Mouse (Mus musculus): ENCODE results near the gene Pycr2.

DNA sequence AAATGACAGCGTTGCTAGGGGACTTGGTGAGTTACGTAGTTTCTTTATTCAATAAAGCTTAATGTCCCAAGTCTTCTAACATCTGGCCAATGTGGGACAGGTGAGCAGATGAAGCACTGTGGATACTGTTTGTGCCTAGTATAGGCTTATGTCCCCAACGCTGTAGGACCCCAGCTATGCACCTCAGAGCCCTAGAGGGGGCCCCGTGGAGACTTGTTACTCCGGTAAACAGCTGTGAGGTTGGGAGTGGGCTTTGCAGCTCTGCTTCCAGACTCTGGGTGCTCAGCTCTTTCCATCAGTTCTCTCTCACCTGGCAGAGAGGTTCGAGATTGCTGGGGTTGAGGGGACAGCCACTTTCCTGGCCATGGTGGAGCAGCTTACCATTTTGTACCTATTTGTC is 1.2 kb downstream of the Pycr2 start:
- TF ChIP-seq CTCF (IDR thresholded peaks at IDR 0.05; ENCODE audit: control insufficient read depth, insufficient read depth, insufficient replicate concordance, low read depth, low read length) (no peak), POLR2A (IDR thresholded peaks at IDR 0.05; ENCODE audit: control insufficient read depth, low read depth, low read length) (no peak)

All from testis, adult 2 months (tissue).